Mouse (Mus musculus) intestine, postnatal 0 days (tissue): Measurements from ENCODE around the gene Fgfr2. TPM values are rescaled to one million over a fixed set of nuclear protein-coding genes. Genes with fewer than 3 reads are reported as not detected.

Source experiments
- ATAC-seq: fragments of 200-750 bp; cut with Nextera tagmentation; 2 replicates; pipeline ENCODE4 v1.8.0; 2017; ENCODE audit warnings: mild to moderate bottlenecking, moderate TSS enrichment, moderate library complexity
- H3K27ac ChIP-seq: fragments of 300-500 bp; sonication (generic); 2 replicates; pipeline ENCODE4 v1.5.1; 2014; ENCODE audit warnings: mild to moderate bottlenecking, low read depth, low read length, moderate library complexity
- H3K27me3 ChIP-seq: fragments of 300-500 bp; sonication (generic); replicated peaks from 2 replicates; pipeline ENCODE4 v1.6.1; 2014; ENCODE audit warnings: low read length, mixed read lengths; ENCODE audit not compliant: control insufficient read depth, insufficient read depth
- H3K36me3 ChIP-seq: fragments of 300-500 bp; sonication (generic); 2 replicates; pipeline ENCODE4 v1.6.1; 2014; ENCODE audit warnings: mild to moderate bottlenecking, moderate library complexity; ENCODE audit not compliant: control insufficient read depth, insufficient read depth
- H3K4me1 ChIP-seq: fragments of 300-500 bp; sonication (generic); replicated peaks from 2 replicates; pipeline ENCODE4 v1.6.1; 2014; ENCODE audit warnings: antibody characterized with exemption, low read length, mixed read lengths; ENCODE audit not compliant: control insufficient read depth, insufficient read depth
- H3K4me2 ChIP-seq: fragments of 300-500 bp; sonication (generic); replicated peaks from 2 replicates; pipeline ENCODE4 v1.6.1; 2014; ENCODE audit warnings: low read depth, mild to moderate bottlenecking, moderate library complexity
- H3K4me3 ChIP-seq: fragments of 300-500 bp; sonication (generic); 2 replicates; pipeline ENCODE4 v1.5.1; 2014; ENCODE audit warnings: low read depth, low read length
- H3K9ac ChIP-seq: fragments of 300-500 bp; sonication (generic); 2 replicates; pipeline ENCODE4 v1.6.1; 2014; ENCODE audit warnings: mild to moderate bottlenecking, low read depth, low read length
- H3K9me3 ChIP-seq: fragments of 300-500 bp; sonication (generic); 2 replicates; pipeline ENCODE4 v1.6.1; 2016; ENCODE audit warnings: mixed run types; ENCODE audit not compliant: control insufficient read depth
- CTCF ChIP-seq: sonication (generic); IDR thresholded peaks from 2 replicates; pipeline ENCODE4 v1.5.1; 2016; ENCODE audit warnings: low read depth, mild to moderate bottlenecking, control low read depth, antibody characterized with exemption, moderate library complexity
- WGBS: fragments of 180-500 bp; shearing (Covaris S2); extraction: QIAGEN DNeasy Blood & Tissue Kit; methylation state at CpG from one replicate; pipeline ENCODE4 v1.1.7; 2014; 5-methylcytosine and 5-hydroxymethylcytosine counted together
- polyA plus RNA-seq: library from polyadenylated mRNA; unstranded; fragments of >200 nt; fragmentation: Nextera tagmentation; extraction: Ambion mirVana; gene quantifications from 2 replicates; pipeline ENCODE4 v1.2.1, GENCODE M21; 2015

Fgfr2 gene
- polyA plus RNA-seq, 1 experiment from 2014 or later = 29.5 TPM

DNA sequence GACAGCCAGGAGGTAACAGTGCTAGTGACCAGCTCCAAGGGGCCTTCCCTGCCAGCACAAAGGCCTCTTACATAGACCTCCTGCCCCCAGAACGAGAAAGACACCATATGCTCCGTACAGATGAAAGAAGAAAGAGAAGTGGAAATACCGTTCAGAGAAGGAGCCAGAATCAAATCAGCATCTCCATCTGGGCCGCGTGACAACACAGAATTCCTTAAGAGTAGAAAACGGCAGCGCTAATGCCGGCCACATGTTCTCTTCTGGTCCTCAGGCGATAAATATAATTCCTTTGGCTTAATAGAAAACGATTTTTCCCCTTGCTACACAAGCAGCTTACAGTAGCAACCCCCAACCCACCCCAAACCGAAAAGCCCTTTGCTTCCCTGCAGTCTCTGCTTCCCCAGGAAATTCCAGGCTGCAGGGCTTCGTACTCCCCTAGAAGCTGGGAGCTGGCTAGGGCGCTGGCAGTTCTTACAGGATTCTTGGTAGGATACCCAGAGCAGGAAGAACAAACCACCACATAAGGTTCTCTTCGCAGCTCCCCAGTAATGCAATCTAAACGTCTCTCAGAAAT lies 977.8 kb downstream of the Fgfr2 start:
- no peaks in the 10 kb centered on the region for H3K36me3 ChIP-seq
- no peak for ATAC-seq
- no peak overlapping the region for H3K9ac ChIP-seq
- H3K9me3 ChIP-seq = no peaks in the 10 kb centered on the region
- no peak for TF ChIP-seq CTCF
- no peaks in the 10 kb centered on the region for H3K27me3 ChIP-seq
- H3K4me3 ChIP-seq = no peak overlapping the region
- 78% methylated on average over 15 of the region's 15 CpGs for WGBS
- H3K4me2 ChIP-seq = no peak overlapping the region
- H3K27ac ChIP-seq = no peak overlapping the region
- no peaks in the 10 kb centered on the region for H3K4me1 ChIP-seq

DNA sequence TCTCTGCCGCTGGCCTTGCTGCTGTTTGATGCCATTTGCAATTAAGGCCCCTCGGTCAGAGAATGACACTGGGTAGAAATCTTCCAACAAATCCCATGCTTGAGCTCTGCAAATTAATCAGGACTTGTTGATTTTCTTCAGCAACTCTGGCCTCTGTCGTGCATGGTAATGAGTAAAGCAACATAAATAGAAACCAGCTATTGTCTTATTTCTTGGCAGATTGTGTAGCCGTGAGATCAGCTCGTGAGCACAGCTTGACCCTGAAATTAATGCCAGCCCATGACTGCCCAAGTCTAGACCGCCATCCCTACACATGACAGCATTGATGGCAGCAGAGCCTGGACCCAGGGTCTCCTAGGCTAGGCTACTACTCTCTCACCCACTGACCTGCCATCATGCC lies 994.5 kb downstream of the Fgfr2 start:
- WGBS = 85% methylated on average over 6 of the region's 6 CpGs
- TF ChIP-seq CTCF = no peak
- Histone ChIP-seq H3K27me3 (no peaks in the 10 kb centered on the region), H3K4me2 (no peak overlapping the region), H3K9ac (no peak overlapping the region), H3K36me3 (no peaks in the 10 kb centered on the region), H3K4me1 (no peaks in the 10 kb centered on the region), H3K27ac (no peak overlapping the region), H3K4me3 (no peak overlapping the region), H3K9me3 (no peaks in the 10 kb centered on the region)
- ATAC-seq = no peak

DNA sequence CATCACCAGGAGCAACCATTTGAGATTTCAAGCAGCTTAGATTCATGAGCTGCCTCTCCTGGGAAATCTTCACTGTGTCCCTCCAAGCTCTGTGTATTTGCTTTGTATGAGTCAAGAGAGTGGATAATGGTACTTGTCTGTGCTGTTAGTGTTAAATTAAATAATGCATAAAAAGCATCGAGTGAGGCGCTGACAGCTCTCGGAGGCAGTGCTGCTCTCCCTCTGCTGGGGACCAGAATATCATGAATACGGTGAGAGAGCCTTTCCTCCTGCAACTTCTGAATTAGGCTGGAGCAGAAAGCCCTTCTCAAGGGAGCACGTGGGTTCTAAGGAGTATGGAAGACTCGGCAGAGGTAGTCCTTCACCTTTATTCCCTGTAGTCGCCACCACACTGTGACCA lies 998.2 kb downstream of the Fgfr2 start:
- no peaks in the 10 kb centered on the region for H3K4me1 ChIP-seq
- ATAC-seq = no peak
- no peaks in the 10 kb centered on the region for H3K9me3 ChIP-seq
- no peak for TF ChIP-seq CTCF
- H3K9ac ChIP-seq = no peak overlapping the region
- WGBS = 70% methylated on average over 7 of the region's 7 CpGs
- H3K4me2 ChIP-seq = no peak overlapping the region
- no peak overlapping the region for H3K4me3 ChIP-seq
- H3K27ac ChIP-seq = no peak overlapping the region
- H3K36me3 ChIP-seq = no peaks in the 10 kb centered on the region
- H3K27me3 ChIP-seq = no peaks in the 10 kb centered on the region

DNA sequence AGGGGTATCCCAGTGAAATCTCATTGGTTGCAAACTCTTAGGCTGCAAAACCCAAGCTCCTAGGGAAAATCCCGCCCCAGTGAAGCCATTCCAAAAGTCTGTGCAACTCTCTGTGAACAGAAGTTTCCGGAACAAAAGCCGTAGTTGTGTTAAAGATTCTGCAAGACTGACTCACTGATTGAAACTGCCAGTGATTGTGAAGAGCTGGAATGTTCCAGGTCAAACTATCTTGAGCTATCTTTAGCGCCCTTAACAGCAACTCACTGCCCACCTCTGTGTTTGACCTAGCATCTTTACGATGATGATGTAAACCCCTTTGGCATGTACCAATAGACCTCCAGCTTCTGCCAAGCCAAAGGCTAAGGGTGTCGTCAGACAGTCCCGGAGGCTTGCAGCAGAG lies 999.9 kb downstream of the Fgfr2 start:
- TF ChIP-seq CTCF = no peak
- H3K9me3 ChIP-seq = no peaks in the 10 kb centered on the region
- H3K4me2 ChIP-seq = no peak overlapping the region
- ATAC-seq = no peak
- WGBS = 64% methylated on average over 7 of the region's 7 CpGs
- H3K36me3 ChIP-seq = no peaks in the 10 kb centered on the region
- H3K27ac ChIP-seq = no peak overlapping the region
- no peaks in the 10 kb centered on the region for H3K27me3 ChIP-seq
- H3K9ac ChIP-seq = no peak overlapping the region
- no peaks in the 10 kb centered on the region for H3K4me1 ChIP-seq
- no peak overlapping the region for H3K4me3 ChIP-seq

DNA sequence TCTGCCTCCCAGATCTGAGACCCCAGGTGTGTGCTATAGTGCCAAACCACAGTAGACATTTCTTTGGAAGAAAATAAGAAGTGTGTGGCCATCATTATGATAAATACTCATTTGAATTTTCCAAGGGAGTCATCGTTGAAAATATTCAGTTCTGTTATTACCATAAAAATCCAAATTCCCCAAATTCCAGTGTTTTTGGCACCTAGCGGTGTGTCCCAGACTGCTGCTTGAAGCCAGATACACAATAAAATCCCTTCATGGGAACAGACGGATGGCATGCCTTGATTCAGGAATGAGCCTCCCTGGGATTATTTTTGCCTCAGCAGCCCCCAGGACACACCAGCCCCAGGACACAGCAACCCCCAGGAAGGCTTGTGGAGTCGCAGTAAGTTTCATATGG lies 1003.3 kb downstream of the Fgfr2 start:
- Histone ChIP-seq H3K36me3 (no peaks in the 10 kb centered on the region), H3K27ac (no peak overlapping the region), H3K4me3 (no peak overlapping the region), H3K4me2 (no peak overlapping the region), H3K9me3 (no peaks in the 10 kb centered on the region), H3K27me3 (no peaks in the 10 kb centered on the region), H3K4me1 (no peaks in the 10 kb centered on the region), H3K9ac (no peak overlapping the region)
- 84% methylated on average over 4 of the region's 4 CpGs for WGBS
- no peak for TF ChIP-seq CTCF
- no peak for ATAC-seq

DNA sequence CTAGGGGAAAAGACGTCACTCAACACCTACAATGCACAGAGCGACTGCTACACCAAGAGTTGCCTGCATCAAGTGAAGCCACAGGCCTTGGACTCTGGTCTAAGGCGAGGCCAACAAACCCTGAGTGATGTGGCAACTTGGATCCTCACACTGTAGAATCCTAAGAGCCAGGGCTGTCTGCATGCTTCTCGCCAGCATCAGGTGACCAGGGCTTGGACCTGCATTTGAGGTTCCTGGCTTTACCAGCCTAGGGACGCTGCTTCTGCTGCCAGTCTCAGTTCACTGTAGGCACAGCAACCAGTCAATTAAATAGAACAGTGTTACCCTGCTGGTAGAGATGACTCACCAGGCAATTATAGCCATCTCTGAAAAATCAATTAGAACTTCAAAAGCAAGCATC lies 1011.4 kb downstream of the Fgfr2 start:
- WGBS = 55% methylated on average over 5 of the region's 5 CpGs
- Histone ChIP-seq H3K4me1 (no peaks in the 10 kb centered on the region), H3K9me3 (no peaks in the 10 kb centered on the region), H3K4me2 (no peak overlapping the region), H3K27ac (no peak overlapping the region), H3K9ac (no peak overlapping the region), H3K36me3 (no peaks in the 10 kb centered on the region), H3K4me3 (no peak overlapping the region), H3K27me3 (no peaks in the 10 kb centered on the region)
- no peak for TF ChIP-seq CTCF
- ATAC-seq = no peak

DNA sequence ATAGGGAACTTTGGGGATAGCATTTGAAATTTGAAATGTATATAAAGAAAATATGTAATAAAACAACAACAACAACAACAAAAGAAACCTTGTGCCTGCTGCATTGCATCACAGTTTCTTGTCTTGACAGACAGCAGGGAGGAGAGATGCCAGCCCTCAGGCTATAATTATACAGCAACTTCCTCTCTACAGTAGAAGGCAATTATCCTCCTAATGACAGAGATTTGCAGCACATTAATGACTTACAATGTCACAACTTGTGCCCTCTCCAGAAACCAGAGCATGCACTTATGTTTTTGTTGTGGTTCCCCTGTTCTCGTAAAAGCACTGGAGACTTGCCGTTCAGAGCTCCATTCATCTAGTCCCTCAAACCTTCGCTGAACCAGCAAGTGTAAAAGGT lies 1012.8 kb downstream of the Fgfr2 start:
- WGBS = 82% methylated on average over 3 of the region's 3 CpGs
- no peaks in the 10 kb centered on the region for H3K4me1 ChIP-seq
- no peaks in the 10 kb centered on the region for H3K9me3 ChIP-seq
- ATAC-seq = no peak
- TF ChIP-seq CTCF = no peak
- H3K27ac ChIP-seq = no peak overlapping the region
- no peak overlapping the region for H3K4me2 ChIP-seq
- no peaks in the 10 kb centered on the region for H3K27me3 ChIP-seq
- H3K4me3 ChIP-seq = no peak overlapping the region
- H3K9ac ChIP-seq = no peak overlapping the region
- H3K36me3 ChIP-seq = no peaks in the 10 kb centered on the region
